Mouse (Mus musculus): Measurements from ENCODE around the gene Nlgn1.

- TF ChIP-seq ZNF384 (IDR thresholded peaks at IDR 0.05; ENCODE audit: low read depth, low read length) = no peak
- TF ChIP-seq MAFK (IDR thresholded peaks at IDR 0.05; ENCODE audit: insufficient read depth, low read depth, low read length) = no peak
- no peak for TF ChIP-seq CHD2 (IDR thresholded peaks at IDR 0.05; ENCODE audit: low read depth, low read length)
- TF ChIP-seq HCFC1 (IDR thresholded peaks at IDR 0.05; ENCODE audit: borderline replicate concordance, insufficient read depth, low read length) = no peak
- no peak for TF ChIP-seq ZC3H11A (IDR thresholded peaks at IDR 0.05; ENCODE audit: borderline replicate concordance, low read depth, low read length)
Observed at GRCm38 (mm10) chr3:25964237-25964636, 368.0 kb downstream of the Nlgn1 start.
